Mouse (Mus musculus) MEL (cell line): Measurements from ENCODE around the gene Gtpbp2. TPM values are rescaled to one million over a fixed set of nuclear protein-coding genes. Genes with fewer than 3 reads are reported as not detected.

Experiments used
- DNase-seq: peaks from one replicate; pipeline ENCODE4 v3.0.0; 2011; ENCODE audit warnings: low read depth, low spot score
- H3K27ac ChIP-seq: 2 replicates; pipeline ENCODE4 v1.5.1; 2012; ENCODE audit warnings: low read depth, mild to moderate bottlenecking, control low read depth, low read length, moderate library complexity; ENCODE audit not compliant: control insufficient read depth
- H3K27me3 ChIP-seq, 2 experiments: fragments of 150-350 bp in 1 of 2; sonication (generic) in 1 of 2; 2 replicates each; pipeline ENCODE4 v1.6.1; 2012; ENCODE audit warnings: low read length in 2 of 2, mild to moderate bottlenecking in 2 of 2, improper control_type of control experiment in 1 of 2, moderate library complexity in 1 of 2; ENCODE audit not compliant: insufficient read depth in 2 of 2, control insufficient read depth in 1 of 2
- H3K36me3 ChIP-seq, 2 experiments: 2 replicates each; pipeline ENCODE4 v1.6.1; 2012 to 2014; ENCODE audit warnings: low read length in 2 of 2, improper control_type of control experiment in 1 of 2, inconsistent platforms in 1 of 2, mild to moderate bottlenecking in 1 of 2; ENCODE audit not compliant: insufficient read depth in 2 of 2, control insufficient read depth in 1 of 2
- H3K4me1 ChIP-seq, 2 experiments: fragments of 150-350 bp in 1 of 2; sonication (generic) in 1 of 2; 2 replicates each; pipeline ENCODE4 v1.6.1; 2012; ENCODE audit warnings: low read length in 2 of 2, improper control_type of control experiment in 1 of 2, mild to moderate bottlenecking in 1 of 2; ENCODE audit not compliant: insufficient read depth in 2 of 2, control insufficient read depth in 1 of 2
- H3K4me3 ChIP-seq, 2 experiments: fragments of 150-350 bp in 1 of 2; sonication (generic) in 1 of 2; 2 replicates each; pipeline ENCODE4 v1.5.1; 2012; ENCODE audit warnings: low read depth in 2 of 2, low read length in 2 of 2, mild to moderate bottlenecking in 2 of 2, moderate library complexity in 2 of 2, control low read depth in 1 of 2, improper control_type of control experiment in 1 of 2; ENCODE audit not compliant: control insufficient read depth in 1 of 2, insufficient read depth in 1 of 2
- H3K79me2 ChIP-seq: 2 replicates; pipeline ENCODE4 v1.6.1; 2012; ENCODE audit warnings: mild to moderate bottlenecking, low read length, moderate library complexity; ENCODE audit not compliant: control insufficient read depth, poor library complexity, insufficient read depth
- H3K9ac ChIP-seq: 2 replicates; pipeline ENCODE4 v1.6.1; 2012; ENCODE audit warnings: low read depth, mild to moderate bottlenecking, control low read depth, low read length, moderate library complexity; ENCODE audit not compliant: control insufficient read depth, poor library complexity, severe bottlenecking
- H3K9me3 ChIP-seq: fragments of 150-350 bp; sonication (generic); replicated peaks from 2 replicates; pipeline ENCODE4 v1.6.1; 2012; ENCODE audit warnings: mild to moderate bottlenecking, low read length, improper control_type of control experiment, moderate library complexity; ENCODE audit not compliant: insufficient read depth
- BHLHE40 ChIP-seq: IDR thresholded peaks from 2 replicates; pipeline ENCODE4 v1.6.1; 2012; ENCODE audit warnings: low read depth, mild to moderate bottlenecking, inconsistent platforms, low read length, improper control_type of control experiment, borderline replicate concordance
- CHD1 ChIP-seq: IDR thresholded peaks from 2 replicates; pipeline ENCODE4 v1.6.1; 2012; ENCODE audit warnings: low read depth, mild to moderate bottlenecking, inconsistent platforms, low read length, improper control_type of control experiment
- CHD2 ChIP-seq: IDR thresholded peaks from 2 replicates; pipeline ENCODE4 v1.6.1; 2011; ENCODE audit warnings: low read length, improper control_type of control experiment
- CTCF ChIP-seq, 3 experiments: IDR thresholded peaks in 2 of 3; conservative IDR thresholded peaks in 1 of 3; 2 replicates each; pipeline ENCODE4 v1.5.1; 2011 to 2012; ENCODE audit warnings: low read length in 3 of 3, low read depth in 2 of 3, mild to moderate bottlenecking in 2 of 3, improper control_type of control experiment in 1 of 3, inconsistent platforms in 1 of 3, mixed read lengths in 1 of 3, moderate library complexity in 1 of 3; ENCODE audit not compliant: control insufficient read depth in 1 of 3, insufficient read depth in 1 of 3, poor library complexity in 1 of 3, severe bottlenecking in 1 of 3
- E2F4 ChIP-seq: IDR thresholded peaks from 2 replicates; pipeline ENCODE4 v1.6.1; 2011; ENCODE audit warnings: low read depth, low read length, improper control_type of control experiment, borderline replicate concordance
- ELF1 ChIP-seq: IDR thresholded peaks from 2 replicates; pipeline ENCODE4 v1.6.1; 2014; ENCODE audit warnings: low read depth, mild to moderate bottlenecking, inconsistent platforms, low read length, improper control_type of control experiment, moderate library complexity
- ETS1 ChIP-seq: IDR thresholded peaks from 2 replicates; pipeline ENCODE4 v1.6.1; 2012; ENCODE audit warnings: low read depth, mild to moderate bottlenecking, inconsistent platforms, low read length, improper control_type of control experiment, moderate library complexity
- GATA1 ChIP-seq: IDR thresholded peaks from 2 replicates; pipeline ENCODE4 v1.6.1; 2011; ENCODE audit warnings: low read depth, low read length, improper control_type of control experiment
- HCFC1 ChIP-seq: IDR thresholded peaks from 2 replicates; pipeline ENCODE4 v1.6.1; 2012; ENCODE audit warnings: low read depth, mild to moderate bottlenecking, inconsistent platforms, low read length, improper control_type of control experiment, moderate library complexity
- KAT2A ChIP-seq: conservative IDR thresholded peaks from 2 replicates; pipeline ENCODE4 v1.6.1; 2012; ENCODE audit warnings: low read depth, low read length, improper control_type of control experiment, inconsistent platforms
- MAFK ChIP-seq: IDR thresholded peaks from 2 replicates; pipeline ENCODE4 v1.6.1; 2011; ENCODE audit warnings: low read depth, mild to moderate bottlenecking, low read length, improper control_type of control experiment, borderline replicate concordance
- MAZ ChIP-seq: IDR thresholded peaks from 2 replicates; pipeline ENCODE4 v1.6.1; 2012; ENCODE audit warnings: low read depth, mild to moderate bottlenecking, inconsistent platforms, low read length, improper control_type of control experiment
- MXI1 ChIP-seq: IDR thresholded peaks from 2 replicates; pipeline ENCODE4 v1.6.1; 2011; ENCODE audit warnings: mild to moderate bottlenecking, low read depth, low read length, improper control_type of control experiment
- MYB ChIP-seq: IDR thresholded peaks from 2 replicates; pipeline ENCODE4 v1.6.1; 2011; ENCODE audit warnings: mild to moderate bottlenecking, low read depth, low read length, improper control_type of control experiment
- MYC ChIP-seq: IDR thresholded peaks from 2 replicates; pipeline ENCODE4 v1.6.1; 2011; ENCODE audit warnings: low read depth, mild to moderate bottlenecking, low read length, improper control_type of control experiment, moderate library complexity
- NELFE ChIP-seq: IDR thresholded peaks from 2 replicates; pipeline ENCODE4 v1.6.1; 2011; ENCODE audit warnings: low read depth, low read length, improper control_type of control experiment
- NRF1 ChIP-seq: IDR thresholded peaks from 2 replicates; pipeline ENCODE4 v1.6.1; 2014; ENCODE audit warnings: low read depth, mild to moderate bottlenecking, inconsistent platforms, low read length, improper control_type of control experiment, moderate library complexity; ENCODE audit not compliant: poor library complexity, insufficient read depth, severe bottlenecking
- POLR2A ChIP-seq, 2 experiments: IDR thresholded peaks; 2 replicates each; pipeline ENCODE4 v1.6.1; 2011 to 2012; ENCODE audit warnings: low read length in 2 of 2, mild to moderate bottlenecking in 2 of 2, control low read depth in 1 of 2, improper control_type of control experiment in 1 of 2, low read depth in 1 of 2, moderate library complexity in 1 of 2; ENCODE audit not compliant: control insufficient read depth in 1 of 2, insufficient read depth in 1 of 2, poor library complexity in 1 of 2
- RAD21 ChIP-seq: IDR thresholded peaks from 2 replicates; pipeline ENCODE4 v1.6.1; 2011; ENCODE audit warnings: mild to moderate bottlenecking, low read depth, low read length, improper control_type of control experiment
- SIN3A ChIP-seq: IDR thresholded peaks from 2 replicates; pipeline ENCODE4 v1.6.1; 2012; ENCODE audit warnings: low read length, improper control_type of control experiment, inconsistent platforms
- TBP ChIP-seq: IDR thresholded peaks from 2 replicates; pipeline ENCODE4 v1.8.0; 2011; ENCODE audit warnings: low read depth, low read length, improper control_type of control experiment
- TCF12 ChIP-seq: IDR thresholded peaks from 2 replicates; pipeline ENCODE4 v1.6.1; 2014; ENCODE audit warnings: low read depth, mild to moderate bottlenecking, inconsistent platforms, low read length, improper control_type of control experiment, moderate library complexity
- UBTF ChIP-seq: IDR thresholded peaks from 2 replicates; pipeline ENCODE4 v1.6.1; 2012; ENCODE audit warnings: low read depth, mild to moderate bottlenecking, inconsistent platforms, low read length, improper control_type of control experiment, moderate library complexity, borderline replicate concordance; ENCODE audit not compliant: insufficient read depth
- USF1 ChIP-seq: IDR thresholded peaks from 2 replicates; pipeline ENCODE4 v1.6.1; 2014; ENCODE audit warnings: low read depth, mild to moderate bottlenecking, inconsistent platforms, low read length, improper control_type of control experiment, moderate library complexity
- USF2 ChIP-seq, 2 experiments: IDR thresholded peaks; 2 replicates each; pipeline ENCODE4 v1.6.1; 2011 to 2012; ENCODE audit warnings: improper control_type of control experiment in 2 of 2, low read length in 2 of 2, borderline replicate concordance in 1 of 2, inconsistent platforms in 1 of 2, low read depth in 1 of 2, mild to moderate bottlenecking in 1 of 2; ENCODE audit not compliant: insufficient read depth in 1 of 2
- ZNF384 ChIP-seq: IDR thresholded peaks from 2 replicates; pipeline ENCODE4 v1.6.1; 2012; ENCODE audit warnings: low read depth, mild to moderate bottlenecking, inconsistent platforms, low read length, improper control_type of control experiment
- polyA plus RNA-seq, 2 experiments: library from polyadenylated mRNA; stranded (reverse) in 1 of 2; unstranded in 1 of 2; fragments of >175 nt in 1 of 2; fragments of >200 nt in 1 of 2; gene quantifications; 2 replicates each; pipeline versions ENCODE4 v1.2.1 to v1.2.4; 2012; ENCODE audit warnings: low replicate concordance in 2 of 2, low read depth in 1 of 2; ENCODE audit not compliant: insufficient read length in 2 of 2, insufficient read depth in 1 of 2, missing spikeins in 1 of 2
- total RNA-seq: library from RNA; depleted of rRNA; stranded (reverse); fragments of 300-350 nt; gene quantifications from 2 replicates; pipeline ENCODE4 v1.2.3, GENCODE M21; 2012; rRNA removed

Gtpbp2 gene
- 18.1 and 27.5 TPM in 2 replicates for total RNA-seq
- polyA plus RNA-seq = 10 to 100 TPM in 1 of 2 experiments, not detected in 1; 46.7 TPM

DNA sequence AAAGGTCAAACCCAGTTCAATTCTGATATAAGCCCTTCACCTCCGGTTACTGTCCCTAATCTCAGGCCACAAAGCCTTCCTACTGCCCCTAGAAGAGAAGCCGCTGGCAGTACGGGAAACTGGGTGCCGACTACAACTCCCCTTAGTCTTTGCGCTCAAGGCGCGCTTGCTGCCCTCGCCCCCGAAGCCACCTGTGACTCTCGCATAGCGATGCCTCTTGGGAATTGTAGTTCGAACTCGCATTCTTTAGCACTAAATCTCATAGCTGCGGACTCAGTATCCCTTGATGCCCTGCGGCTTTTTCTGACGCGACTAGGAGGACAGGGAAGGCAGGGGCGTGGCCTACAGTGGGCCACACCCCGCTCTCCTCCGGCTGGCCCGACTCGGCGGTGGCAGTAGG is at the start of gene Gtpbp2:
Gtpbp2 (plus strand) TSS at position 347 of the 400 bp plus-strand sequence.
- Histone ChIP-seq H3K4me3 (peak within 1 kb of the TSS; percentile 80 to 84), H3K9me3 (no peaks in the 10 kb centered on the region), H3K27ac (peak within 1 kb of the TSS; percentile 88), H3K36me3 (peaks cover 0 to 27% of the 10 kb centered on the region in 2 experiments; a peak in 3 of 4 replicates), H3K9ac (peak within 1 kb of the TSS; percentile 83), H3K27me3 (no peaks in the 10 kb centered on the region), H3K79me2 (peaks cover 9% of the 10 kb centered on the region), H3K4me1 (peaks cover 18 to 41% of the 10 kb centered on the region in 2 experiments; a peak in 3 of 4 replicates)
- DNase-seq = peak; percentile 99
- TF ChIP-seq KAT2A = peak; percentile 99
- no peak for TF ChIP-seq ZNF384
- TF ChIP-seq ETS1 = 0 out of 2 replicates have a peak, but pooled peaks have one; percentile 35
- no peak for TF ChIP-seq CHD1
- peak; percentile 89 for TF ChIP-seq CHD2
- TF ChIP-seq HCFC1 = peak; percentile 96
- TF ChIP-seq SIN3A = peak; percentile 79
- no peak for TF ChIP-seq MXI1
- TF ChIP-seq USF1 = peak; percentile 81
- TF ChIP-seq POLR2A (IDR thresholded peaks at IDR 0.05; ENCODE audit: control insufficient read depth in 1 of 2, insufficient read depth in 1 of 2, low read depth in 1 of 2, low read length in 2 of 2, poor library complexity in 1 of 2) = 0 out of 4 replicates have a peak, but pooled peaks of 1 of the 2 experiments have one; percentile 14
- peak; percentile 46; the same call in 1 of the 2 replicates for TF ChIP-seq NRF1
- peak; percentile 36; the same call in 1 of the 2 replicates for TF ChIP-seq TBP
- TF ChIP-seq ELF1 = peak; percentile 85
- TF ChIP-seq BHLHE40 = no peak
- peak; percentile 65; the same call in 1 of the 2 replicates for TF ChIP-seq MYC
- peak; percentile 42 for TF ChIP-seq NELFE
- TF ChIP-seq MAZ = peak; percentile 96
- no peak for TF ChIP-seq CTCF (IDR thresholded peaks at IDR 0.05 in 2 of 3, conservative IDR thresholded peaks at IDR 0.05 in 1 of 3; ENCODE audit: control insufficient read depth in 1 of 3, insufficient read depth in 1 of 3, low read depth in 2 of 3, low read length in 3 of 3, poor library complexity in 1 of 3, severe bottlenecking in 1 of 3)
- peak; percentile 67; the same call in 1 of the 2 replicates for TF ChIP-seq E2F4

- H3K36me3 ChIP-seq = peaks cover 4 to 8% of the 10 kb centered on the region in 2 experiments
- H3K4me3 ChIP-seq = no peak overlapping the region
- H3K9me3 ChIP-seq = no peaks in the 10 kb centered on the region
- no peak for DNase-seq
- no peak for TF ChIP-seq E2F4
- TF ChIP-seq USF2 (IDR thresholded peaks at IDR 0.05; ENCODE audit: borderline replicate concordance in 1 of 2, insufficient read depth in 1 of 2, low read depth in 1 of 2, low read length in 2 of 2) = no peak
- no peak for TF ChIP-seq POLR2A (IDR thresholded peaks at IDR 0.05; ENCODE audit: control insufficient read depth in 1 of 2, insufficient read depth in 1 of 2, low read depth in 1 of 2, low read length in 2 of 2, poor library complexity in 1 of 2)
- TF ChIP-seq RAD21 = no peak
- no peak for TF ChIP-seq CTCF (IDR thresholded peaks at IDR 0.05 in 2 of 3, conservative IDR thresholded peaks at IDR 0.05 in 1 of 3; ENCODE audit: control insufficient read depth in 1 of 3, insufficient read depth in 1 of 3, low read depth in 2 of 3, low read length in 3 of 3, poor library complexity in 1 of 3, severe bottlenecking in 1 of 3)
- no peak for TF ChIP-seq MYC
- no peak for TF ChIP-seq TBP
- TF ChIP-seq MXI1 = no peak
- no peak for TF ChIP-seq ETS1
- TF ChIP-seq UBTF = no peak
- no peak for TF ChIP-seq MAFK
- no peak for TF ChIP-seq USF1
- TF ChIP-seq GATA1 = no peak
- TF ChIP-seq BHLHE40 = no peak
- no peak for TF ChIP-seq NELFE
- TF ChIP-seq TCF12 = no peak
- no peak for TF ChIP-seq MYB
- H3K9ac ChIP-seq = no peak overlapping the region
- H3K27ac ChIP-seq = no peak overlapping the region
- peaks cover 35% of the 10 kb centered on the region for H3K79me2 ChIP-seq
- no peaks in the 10 kb centered on the region for H3K27me3 ChIP-seq
- peaks cover 4 to 12% of the 10 kb centered on the region in 2 experiments; a peak in 2 of 4 replicates for H3K4me1 ChIP-seq
Measured at GRCm38 (mm10) chr17:46115489-46115888, 45.3 kb upstream of the Gtpbp2 start.
